Mouse (Mus musculus) bone marrow macrophage, adult 2 months (primary cell): Measurements from ENCODE around the gene March8.

ENCODE experiments used
- CTCF ChIP-seq: IDR thresholded peaks from 2 replicates; pipeline ENCODE4 v1.5.1; 2012; ENCODE audit warnings: low read depth, mild to moderate bottlenecking, low read length, moderate library complexity
- POLR2A ChIP-seq: IDR thresholded peaks from 2 replicates; pipeline ENCODE4 v1.6.1; 2012; ENCODE audit warnings: mild to moderate bottlenecking, low read depth, low read length, borderline replicate concordance

DNA sequence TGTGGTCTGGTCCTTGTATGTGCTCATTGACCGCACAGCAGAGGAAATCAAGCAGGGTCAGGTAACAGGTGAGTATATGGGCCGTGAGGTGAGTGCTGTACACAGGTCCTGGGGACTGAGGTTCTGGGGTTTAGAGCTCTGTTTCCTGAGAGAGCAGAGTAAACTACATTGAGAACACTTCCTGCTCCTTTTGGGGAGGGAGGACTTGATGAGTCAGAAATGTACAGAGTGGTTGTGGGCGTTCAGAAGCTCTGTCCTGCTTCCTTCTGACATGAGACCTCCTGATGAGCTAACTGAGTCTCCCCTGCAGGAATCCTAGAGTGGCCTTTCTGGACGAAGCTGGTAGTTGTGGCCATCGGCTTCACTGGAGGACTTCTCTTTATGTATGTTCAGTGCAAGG, 67.9 kb downstream of the March8 start:
- no peak for TF ChIP-seq CTCF
- no peak for TF ChIP-seq POLR2A
